Mouse (Mus musculus) v-Abl transformed pro-B cells (cell line): ENCODE data around the gene Parp1.

Experiments
- in situ Hi-C, 2 experiments: fragments of 400-800 bp; cut with MboI; formaldehyde crosslinking; loops; one replicate each; pipeline ENCODE4 v1.15.1; 2025; ENCODE audit not compliant: unreplicated experiment in 2 of 2

The Parp1 gene

DNA sequence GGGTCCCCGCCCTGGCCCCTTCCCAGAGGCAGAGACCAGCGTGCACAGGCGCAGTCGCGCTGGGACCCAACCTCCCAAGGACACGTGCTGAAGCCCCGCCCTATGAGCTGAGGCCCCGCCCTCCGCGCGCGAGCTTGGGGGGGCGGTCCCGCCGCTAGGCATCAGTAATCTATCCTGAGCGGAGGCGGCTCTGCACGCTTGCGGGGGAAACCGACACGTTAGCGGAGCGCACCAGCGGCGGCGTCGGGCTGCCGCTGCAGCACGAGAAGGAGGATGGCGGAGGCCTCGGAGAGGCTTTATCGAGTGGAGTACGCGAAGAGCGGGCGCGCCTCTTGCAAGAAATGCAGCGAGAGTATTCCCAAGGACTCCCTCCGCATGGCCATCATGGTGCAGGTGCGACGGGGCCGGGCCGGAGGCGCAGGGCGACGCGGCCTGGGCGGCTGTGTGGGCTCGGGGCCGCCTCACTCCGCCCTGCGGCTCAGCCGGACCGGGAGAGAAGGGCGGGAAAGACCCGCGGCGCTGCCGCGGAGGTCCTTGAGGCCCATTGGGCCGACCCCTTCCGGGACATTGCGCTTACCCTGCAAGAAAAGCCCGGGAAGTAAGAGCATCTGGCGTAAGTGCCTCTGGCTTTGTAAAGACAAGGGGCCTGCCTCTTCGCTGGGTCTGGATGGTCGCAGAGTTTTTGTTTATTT lies at the start of gene Parp1:
Gene Parp1 (plus strand): TSS at position 164 of the 692 bp plus-strand sequence.
- in situ Hi-C loops = no loop called here

DNA sequence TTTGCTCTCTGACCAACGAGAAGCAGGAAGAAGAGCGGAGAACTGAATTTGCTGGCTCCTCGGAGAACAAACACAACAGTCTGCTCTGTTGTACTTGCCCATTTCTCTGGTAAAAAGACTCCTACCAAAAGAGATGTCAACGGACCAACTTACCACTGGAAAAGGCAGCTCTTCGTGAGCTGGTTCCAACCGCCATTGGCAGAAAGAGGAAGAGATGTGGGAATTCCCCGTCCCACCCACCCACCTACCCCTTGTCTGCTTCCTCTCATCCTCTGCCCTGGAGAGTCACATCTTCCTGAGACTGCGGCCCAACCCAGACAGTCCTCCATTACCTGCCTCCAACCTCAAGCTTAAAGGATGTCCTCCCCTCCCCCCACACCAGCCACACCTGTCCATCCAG lies 49.2 kb upstream of the Parp1 start:
- in situ Hi-C loops = no loop called here

DNA sequence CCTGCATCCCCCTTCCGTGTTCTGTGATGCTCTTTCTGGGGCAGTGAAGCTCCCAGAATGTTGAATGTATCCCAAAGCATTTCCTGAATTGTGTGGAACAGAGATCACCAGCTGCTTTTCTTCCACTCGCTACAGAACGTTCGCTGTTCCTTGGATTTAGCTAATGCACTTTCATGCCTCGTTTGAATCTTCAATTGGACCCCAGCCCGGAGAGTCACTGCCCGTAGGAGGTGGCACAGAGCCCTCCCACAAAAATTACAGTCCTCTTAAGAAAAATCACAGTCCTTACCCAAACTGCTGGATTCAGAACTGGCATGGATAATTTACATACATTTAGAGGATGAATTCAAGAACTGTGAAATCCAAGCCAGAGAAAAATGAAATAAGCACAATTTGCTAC lies 48.5 kb upstream of the Parp1 start:
- in situ Hi-C loops = no loop called here

DNA sequence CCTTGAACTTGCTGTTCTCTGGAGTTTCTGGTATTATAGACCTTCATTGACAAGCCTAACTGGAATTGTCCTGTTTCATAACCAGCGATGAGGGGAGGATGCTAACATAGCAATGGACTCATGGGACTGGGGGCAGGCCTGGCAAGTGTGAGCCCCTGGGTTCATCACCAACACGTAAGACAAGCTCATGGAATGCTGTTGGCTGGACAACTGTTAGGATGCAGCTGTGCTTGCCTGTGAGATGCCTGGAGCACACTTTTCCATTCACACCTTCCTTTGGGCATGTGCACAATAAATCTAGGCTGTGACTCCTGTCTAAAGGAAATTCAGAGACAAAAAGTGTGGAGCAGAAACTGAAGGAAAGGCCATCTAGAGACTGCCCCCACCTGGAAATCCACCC lies 45.4 kb upstream of the Parp1 start:
- in situ Hi-C loops = no loop called here

DNA sequence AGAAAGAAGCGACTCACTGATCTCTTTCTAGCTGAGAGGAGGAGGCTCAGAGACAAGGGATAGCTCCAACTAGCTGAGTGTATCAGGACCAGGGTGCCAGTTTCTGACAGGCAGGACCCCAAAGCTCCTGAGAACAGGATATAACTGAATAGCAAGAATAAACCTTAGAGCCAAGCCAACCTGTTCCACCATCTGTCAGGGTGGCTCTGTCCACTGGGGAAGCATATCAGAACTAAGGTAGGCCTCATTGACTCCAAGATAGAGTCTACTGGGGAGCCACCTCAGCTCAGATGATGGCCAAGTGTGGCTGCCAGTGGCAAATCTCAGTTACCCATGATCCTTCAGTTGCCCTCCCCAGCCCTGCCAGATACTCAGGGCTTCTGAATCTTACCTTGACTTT lies 43.4 kb upstream of the Parp1 start:
- in situ Hi-C loops = loop anchor here in 1 of 2 experiments (5.0 kb wide), 1 partner anchor 38 kb away; no protein-coding TSS in a partner anchor

DNA sequence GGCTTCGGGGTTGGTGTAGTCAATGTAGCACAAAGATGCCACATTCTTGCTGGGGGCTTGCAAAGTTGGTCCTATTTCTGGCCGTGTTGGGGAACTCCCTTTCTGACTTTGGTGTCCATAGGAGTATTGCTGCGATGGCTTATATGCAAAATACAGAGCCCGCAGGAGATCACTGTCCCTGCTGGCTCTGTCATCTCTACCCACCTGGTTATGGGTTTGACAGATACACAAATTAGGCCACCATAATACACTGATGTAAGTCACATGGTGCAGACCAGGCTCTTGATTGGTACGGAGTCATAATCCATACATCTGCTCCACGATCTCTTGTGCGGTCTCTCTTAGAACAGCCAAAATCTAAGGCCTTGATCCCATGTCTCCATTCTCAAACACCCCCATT lies 38.9 kb upstream of the Parp1 start:
- in situ Hi-C loops = loop anchor here in 1 of 2 experiments (5.0 kb wide), 1 partner anchor 43 kb away; no protein-coding TSS in a partner anchor

DNA sequence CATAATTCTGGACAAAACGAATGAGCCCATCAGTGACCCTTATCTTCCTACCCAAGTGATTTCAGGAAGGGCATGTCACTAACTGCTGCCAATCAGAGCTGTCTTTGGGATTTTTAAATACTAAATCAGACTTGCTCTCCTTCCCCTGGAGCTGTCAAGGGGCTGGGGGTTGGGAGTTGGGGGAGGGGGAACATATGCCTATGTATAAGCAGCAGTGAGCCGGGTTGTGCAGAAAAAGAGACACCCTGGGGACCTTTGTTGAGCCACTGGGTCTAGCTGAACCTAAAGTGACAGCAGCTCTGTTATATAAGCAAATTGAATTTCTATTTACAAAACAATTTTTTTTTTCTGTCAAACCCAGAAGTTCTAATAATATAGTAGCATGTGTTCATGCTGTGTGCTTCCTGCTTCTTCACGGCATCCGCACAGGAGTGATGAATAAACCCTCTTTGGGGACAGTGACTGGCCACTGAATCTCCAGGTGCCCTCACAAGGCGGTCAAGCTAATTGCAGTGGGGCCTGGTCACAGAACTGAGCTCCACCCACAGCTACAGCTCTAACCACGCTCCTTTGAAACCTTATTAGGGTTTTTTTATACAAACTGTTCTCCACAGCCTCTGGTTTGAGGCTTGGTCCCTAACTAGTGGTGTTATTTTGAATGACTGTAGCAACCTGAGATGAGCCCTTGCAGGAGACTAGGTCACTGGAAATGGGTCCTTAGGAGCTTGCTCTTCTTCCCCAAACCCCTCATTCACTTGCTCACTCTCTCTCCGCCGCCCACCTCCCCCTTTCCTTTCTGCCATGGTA lies 38.1 kb upstream of the Parp1 start:
- in situ Hi-C loops = no loop called here

DNA sequence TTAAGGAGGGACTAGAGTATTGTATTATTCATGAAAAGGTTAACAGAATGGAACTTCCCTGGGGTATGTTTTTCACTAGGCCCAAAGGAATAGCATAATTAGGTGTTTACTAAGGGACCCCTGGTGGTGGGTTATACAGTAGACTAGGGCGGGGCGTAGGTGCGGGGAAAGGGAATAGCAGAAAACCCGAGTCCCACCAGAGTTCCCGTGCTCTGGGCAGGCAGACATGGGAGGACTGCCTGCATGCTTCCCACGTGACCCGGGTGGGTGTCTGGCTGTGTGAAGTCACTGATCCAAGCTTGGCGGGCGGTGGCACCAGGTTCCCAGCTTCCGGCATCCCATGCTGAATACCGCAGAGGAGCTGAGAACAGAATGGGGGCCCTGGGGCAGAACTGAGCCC lies 36.1 kb upstream of the Parp1 start:
- in situ Hi-C loops = no loop called here

DNA sequence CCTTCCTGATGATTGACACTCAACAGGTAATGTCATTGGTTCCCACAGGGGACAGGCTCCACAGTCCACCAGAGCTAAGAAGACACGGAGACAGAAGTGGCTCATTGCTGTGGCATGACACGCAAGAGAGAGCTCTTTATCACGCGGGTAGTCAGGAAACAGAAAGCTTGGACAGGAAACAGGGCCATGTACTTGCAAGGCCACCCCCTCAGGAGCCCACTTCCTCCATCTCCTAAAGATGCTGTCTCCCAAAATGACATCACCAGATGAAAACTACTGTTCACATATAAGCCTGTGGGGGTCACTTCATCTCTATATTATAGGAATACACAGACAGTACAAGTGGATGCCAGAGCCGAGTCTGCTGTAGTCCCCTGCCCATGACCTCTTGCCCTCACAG lies 32.0 kb upstream of the Parp1 start:
- in situ Hi-C loops = no loop called here

DNA sequence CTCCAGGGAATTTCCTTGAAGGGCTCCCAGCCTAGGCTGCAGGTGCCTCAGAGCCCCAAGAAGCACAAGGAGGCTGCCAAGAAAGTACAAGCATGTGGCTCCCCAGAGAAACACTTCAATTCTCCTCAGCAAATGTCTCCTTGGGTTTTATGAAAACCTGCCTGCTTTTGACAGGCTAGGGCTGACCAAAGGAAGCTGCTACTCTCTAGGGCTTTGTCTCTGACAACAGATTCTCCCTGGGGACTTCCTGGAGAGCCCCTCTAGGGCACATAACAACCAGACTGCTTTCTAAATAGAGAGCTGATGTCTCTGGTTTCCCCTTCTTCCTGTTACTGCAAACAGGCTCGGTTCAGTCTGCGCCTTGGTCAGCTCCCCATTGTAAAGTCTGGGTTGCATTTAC lies 27.5 kb upstream of the Parp1 start:
- in situ Hi-C loops = no loop called here

DNA sequence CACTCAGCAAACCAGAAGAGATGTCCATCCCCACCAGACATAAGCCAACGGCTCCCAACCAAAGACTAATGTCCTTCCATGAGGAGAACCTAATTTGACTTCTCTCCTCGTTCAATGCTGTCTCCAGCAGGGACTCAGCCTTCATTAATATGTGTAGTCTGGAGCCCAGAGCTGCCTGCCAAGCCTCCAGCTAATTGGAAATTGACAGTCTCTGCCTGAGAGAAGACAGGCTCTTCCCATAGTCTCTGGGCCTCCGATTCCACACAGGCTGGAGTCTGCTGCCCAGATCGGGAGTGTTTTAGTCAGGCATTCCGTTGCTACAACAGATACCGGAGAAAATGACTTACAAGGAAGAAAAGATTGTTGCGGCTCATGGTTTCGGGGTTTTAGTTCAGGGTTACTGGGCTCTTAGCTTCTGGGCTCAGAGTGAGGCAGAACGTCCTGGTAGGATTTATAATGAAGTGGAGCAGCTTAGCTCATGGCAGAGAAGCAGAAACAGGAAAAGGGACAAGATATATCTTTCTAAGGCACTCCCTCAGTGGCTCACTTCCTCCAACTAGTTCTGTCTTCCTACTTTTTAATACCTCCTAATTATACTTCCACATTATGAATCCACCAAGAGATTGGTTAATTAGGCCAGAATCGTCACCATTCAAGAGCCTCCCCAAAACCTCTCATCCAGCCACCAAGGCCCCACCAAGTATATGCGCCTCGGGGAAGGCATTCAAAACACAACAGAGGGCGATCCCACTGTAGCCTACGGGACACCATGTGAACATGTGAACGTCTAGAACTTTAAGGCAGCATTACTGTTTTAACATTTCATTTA lies 26.6 kb upstream of the Parp1 start:
- in situ Hi-C loops = no loop called here

DNA sequence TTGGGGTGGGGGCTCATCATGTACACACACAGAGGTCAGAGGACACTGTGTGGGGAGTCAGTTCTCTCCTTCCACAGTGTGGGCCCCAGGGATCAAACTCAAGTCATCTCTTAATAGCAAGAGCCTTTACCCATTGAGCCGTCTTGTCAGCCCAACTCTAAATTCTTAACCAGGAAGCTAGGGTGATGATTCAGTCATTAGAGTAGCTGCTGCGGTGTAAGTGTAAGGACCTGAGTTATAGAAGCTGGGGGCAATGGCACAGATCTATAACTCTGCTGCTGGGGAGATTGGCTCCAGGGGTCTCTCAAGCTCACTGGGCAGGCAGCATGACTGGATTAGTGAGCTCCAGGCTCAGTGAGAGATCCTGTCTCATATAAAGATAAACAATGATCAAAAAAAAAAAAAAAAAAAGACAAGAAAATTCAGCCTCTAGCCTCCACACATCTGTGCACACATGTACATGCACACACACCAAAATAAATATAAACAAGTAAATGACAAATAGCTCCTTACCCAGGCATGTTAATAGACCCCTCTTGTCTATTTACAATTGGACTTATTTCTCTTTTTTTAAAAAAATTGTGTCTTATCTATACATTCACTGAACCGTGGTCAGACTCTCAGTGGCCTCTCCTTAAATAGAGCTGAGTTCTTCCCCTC lies 25.9 kb upstream of the Parp1 start:
- in situ Hi-C loops = no loop called here

DNA sequence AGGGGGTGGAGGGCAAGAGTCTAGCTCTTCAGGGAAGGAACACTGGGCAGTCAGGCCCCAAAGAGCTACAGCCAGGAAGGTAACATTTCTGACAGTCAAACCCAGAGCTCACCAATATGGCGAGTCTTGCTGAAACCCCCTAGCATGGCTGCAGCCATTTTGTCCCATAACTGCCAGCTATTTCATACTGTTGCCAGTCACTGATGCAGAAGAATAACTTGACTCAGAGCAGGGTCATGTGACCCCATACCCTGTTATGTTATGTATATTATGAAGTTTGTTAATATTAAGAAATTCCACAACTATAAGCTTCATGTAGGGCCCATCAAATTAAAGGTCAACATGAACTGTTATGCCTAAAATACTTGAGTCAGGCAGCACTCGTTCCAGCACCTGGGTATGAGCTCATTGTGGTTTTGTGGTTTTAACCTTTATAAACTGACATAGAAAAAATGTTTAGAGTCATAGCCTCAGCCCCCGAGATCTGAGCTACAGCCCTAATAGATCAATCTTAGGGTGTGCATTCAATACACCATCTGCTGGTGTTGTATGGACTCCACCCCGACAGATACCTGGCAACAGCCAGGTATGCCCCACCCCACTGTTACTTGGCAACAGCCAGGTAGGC lies 22.7 kb upstream of the Parp1 start:
- in situ Hi-C loops = loop anchor here in 1 of 2 experiments (5.0 kb wide), 2 partner anchors 59 to 279 kb away; no protein-coding TSS in a partner anchor

DNA sequence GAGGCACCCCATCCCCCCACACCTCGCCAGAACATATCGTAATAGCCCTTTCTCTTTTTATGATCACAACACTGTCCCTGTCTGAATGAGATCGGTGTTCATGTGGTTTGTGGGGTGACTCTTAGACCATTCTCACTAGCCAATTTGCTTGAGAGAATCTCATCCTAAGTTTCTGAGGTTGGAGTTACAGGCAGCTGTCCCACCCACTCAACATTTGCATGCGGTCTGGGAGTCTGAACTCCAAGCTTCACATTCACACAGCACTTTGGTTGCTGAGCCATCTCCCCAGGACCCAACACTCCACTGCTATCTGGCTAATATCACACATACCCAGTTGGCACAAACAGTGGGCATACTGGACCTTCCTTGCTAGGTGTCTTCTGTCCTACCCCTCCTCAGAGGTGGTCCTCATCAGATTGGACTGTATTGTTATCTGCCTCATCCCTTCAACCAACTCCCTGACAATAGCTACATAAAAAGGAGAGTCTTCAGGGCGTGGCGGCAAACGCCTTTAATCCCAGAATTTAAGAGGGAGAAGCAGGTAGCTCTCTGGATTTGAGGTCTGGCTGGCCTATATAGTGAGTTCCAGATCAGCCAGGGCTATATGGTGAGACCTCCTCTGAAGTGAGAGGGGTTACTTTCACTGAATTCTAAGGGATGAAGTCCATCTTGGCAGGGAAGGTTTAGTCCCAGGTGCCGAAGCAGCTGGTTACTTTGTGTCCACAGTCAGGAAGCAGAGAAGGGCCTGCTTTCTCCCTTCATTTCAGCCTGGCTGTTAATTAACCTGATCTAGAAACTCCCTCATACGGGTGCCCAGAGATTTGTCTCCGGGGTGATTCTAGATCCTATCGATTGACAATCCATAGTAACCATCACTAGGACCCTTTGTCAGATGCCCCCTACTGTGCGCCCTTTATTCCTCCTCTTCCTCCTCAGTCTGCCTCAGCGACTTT lies 21.6 kb upstream of the Parp1 start:
- in situ Hi-C loops = loop anchor here in 1 of 2 experiments (5.0 kb wide), 2 partner anchors 60 to 280 kb away; no protein-coding TSS in a partner anchor

DNA sequence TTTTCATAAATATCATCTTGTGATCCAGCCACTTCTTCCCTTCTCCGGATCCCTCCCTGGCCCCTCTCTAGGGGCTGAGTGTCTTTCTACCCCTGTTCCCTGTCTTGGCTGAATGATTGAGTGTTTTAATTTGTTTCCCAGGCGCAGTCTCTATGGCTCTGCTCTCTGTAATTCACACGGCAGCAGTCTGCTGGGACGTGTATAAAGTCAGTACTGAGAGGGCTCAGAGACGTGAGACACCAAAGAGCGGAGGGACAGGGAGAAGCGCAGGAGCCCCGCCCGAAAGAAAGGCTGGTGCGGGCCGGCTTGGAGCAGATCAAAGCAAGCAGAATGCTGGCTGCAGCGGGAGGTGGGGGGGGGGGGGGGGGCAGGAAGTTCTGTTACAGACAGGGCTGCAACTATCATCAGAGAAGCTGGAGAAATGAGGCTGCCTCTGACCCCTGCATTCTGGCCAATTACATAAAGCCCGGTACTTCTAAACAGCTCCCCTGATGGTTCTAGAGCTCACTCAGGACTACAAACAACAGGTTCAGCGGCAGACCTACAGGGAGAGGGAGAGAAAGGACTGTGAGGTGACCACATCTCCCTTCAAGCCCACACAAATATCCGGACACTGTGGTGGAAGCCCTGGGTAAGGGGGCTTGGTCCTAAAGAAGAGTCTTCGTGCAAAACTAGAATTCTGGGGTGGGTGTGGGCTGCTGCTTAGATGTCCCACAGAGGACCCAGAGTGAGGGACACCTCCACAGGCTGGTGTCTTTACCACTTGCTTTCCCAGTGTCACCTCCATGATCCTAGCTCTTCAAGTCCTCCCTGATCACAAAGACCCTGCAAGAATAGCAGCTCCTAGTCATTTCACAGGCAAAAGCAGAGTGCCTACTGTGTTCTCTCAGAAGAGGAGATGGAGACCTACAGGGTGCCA lies 20.7 kb upstream of the Parp1 start:
- in situ Hi-C loops = loop anchor here in 1 of 2 experiments (5.0 kb wide), 2 partner anchors 61 to 281 kb away; no protein-coding TSS in a partner anchor

DNA sequence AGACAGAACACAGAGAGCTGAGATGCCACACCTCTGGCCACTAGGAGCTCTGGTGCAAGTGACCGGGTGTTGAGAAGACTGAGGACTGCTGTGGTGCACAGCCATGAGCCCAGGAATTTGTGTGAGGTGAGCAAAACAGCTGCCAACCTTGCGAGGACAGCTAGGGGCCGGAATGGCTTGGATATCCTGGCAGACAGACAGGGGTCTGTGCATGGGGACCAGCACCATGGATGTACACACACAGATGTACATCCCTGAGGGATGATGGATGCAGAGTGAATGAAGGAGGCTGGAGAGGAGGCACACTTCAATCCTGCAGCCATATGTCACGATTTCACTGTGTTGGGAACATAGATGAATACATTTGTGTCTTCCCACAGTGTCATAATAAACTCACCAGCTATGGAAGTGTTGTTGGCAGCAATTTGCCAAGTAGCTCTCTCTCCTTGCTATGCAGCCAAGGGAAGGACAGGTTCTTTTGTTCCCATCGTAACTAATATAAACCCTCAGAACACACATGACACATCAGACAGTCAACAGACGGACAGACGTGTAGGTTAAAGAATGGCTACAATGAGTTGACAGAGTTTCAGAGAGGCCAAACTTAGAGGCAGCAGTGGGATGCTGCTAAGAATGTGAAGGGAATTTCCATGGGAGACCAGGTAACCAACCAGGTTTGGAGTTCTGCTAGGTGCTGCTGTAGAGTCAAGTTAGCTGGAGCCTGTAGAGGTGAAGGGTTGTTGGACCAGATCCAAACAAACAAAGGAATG lies 19.0 kb upstream of the Parp1 start:
- in situ Hi-C loops = loop anchor here (5.0 to 10.0 kb wide), 4 partner anchors 62 to 282 kb away; no protein-coding TSS in a partner anchor

DNA sequence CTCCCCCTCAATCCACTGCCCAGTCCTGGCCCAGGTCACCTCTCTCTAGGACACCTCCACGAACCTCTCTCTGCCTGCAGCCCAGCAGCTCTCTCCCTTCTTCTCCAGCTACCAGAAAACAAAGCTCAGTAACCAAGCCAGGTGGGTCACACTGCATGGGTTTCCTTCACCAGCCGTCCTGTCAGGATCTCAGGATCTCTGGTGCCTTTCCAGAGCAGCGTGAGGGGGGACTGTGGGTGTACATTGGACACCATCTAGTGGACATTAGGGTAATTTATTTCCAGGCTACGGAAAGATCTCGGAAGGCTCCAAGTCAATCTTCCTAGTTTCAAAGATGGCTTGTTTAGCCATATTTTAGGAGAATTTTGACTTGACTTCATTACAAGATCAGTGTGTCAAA lies 18.0 kb upstream of the Parp1 start:
- in situ Hi-C loops = loop anchor here (5.0 to 10.0 kb wide), 2 partner anchors 113 to 276 kb away; no protein-coding TSS in a partner anchor
